Comparison of ENCODE assay signal across 8 mouse cellular contexts in the genomic region with DNA sequence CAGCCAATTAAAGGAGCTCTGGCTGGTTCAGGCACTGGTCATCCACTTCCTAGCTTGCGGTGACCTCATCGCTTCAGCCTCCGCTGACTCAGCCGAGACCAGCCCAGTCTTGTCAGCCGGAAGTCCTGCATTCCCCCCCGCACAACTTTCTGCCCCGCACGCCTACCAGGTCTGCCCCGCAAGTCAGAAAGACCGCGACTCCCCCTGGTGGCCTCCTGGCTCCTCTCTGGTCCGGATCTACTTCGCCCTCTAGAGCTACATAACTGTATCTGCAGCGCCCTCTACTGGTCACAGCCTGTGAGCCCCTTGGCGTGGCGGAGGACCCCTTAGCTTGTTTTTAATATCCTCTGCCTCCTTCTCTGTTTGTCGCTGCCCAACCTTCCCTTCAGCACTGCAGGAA. TPM values are rescaled to one million over a fixed set of nuclear protein-coding genes. Genes with fewer than 3 reads are reported as not detected.
A peak's percentile ranks its signal among the peaks of the same experiment; 100 is the strongest.
DNase-seq lines count a peak whose midpoint lies in the region; ATAC-seq lines count a peak whose summit lies in the region.

No protein-coding gene starts in this region.

- H3K4me2 ChIP-seq in hindbrain, embryonic 11.5 days (replicated peaks; ENCODE audit: low read depth, low read length), result peak overlapping the region; percentile 74

- H3K9ac ChIP-seq in hindbrain, embryonic 11.5 days (ENCODE audit: low read depth, low read length), result no peak overlapping the region

- H3K27ac ChIP-seq in hindbrain, embryonic 11.5 days (ENCODE audit: low read depth, low read length), result peak overlapping the region; percentile 59; the same call in 1 of the 2 replicates

- peak; percentile 99 for DNase-seq in Muller cell, postnatal 12 days (ENCODE audit: inconsistent ontology term)
- peak; percentile 83 for DNase-seq in cerebellum, adult 9-11 months
- peak; percentile 81 to 97 for DNase-seq in frontal cortex, adult 2 months (ENCODE audit: extremely low spot score in 1 of 2, low spot score in 1 of 2)
- DNase-seq in hindbrain, embryonic 11.5 days (ENCODE audit: low spot score), result peak; percentile 100
- peak; percentile 98 to 99 for DNase-seq in layer of hippocampus, postnatal 10 days (ENCODE audit: low spot score in 2 of 2)
- DNase-seq in lung, postnatal 10 days, result peak; percentile 99
- peak; percentile 92 for DNase-seq in ovary, postnatal 36 days (ENCODE audit: low spot score)
- peak; percentile 88 for DNase-seq in thymus, postnatal 25 days

- H3K27me3 ChIP-seq in hindbrain, embryonic 11.5 days (ENCODE audit: control insufficient read depth, insufficient read depth, low read length), result no peaks in the 10 kb centered on the region; the same call in 1 of the 2 replicates

- H3K4me3 ChIP-seq in hindbrain, embryonic 11.5 days (ENCODE audit: low read depth, low read length), result peak overlapping the region; percentile 31

- no peaks in the 10 kb centered on the region for H3K36me3 ChIP-seq in hindbrain, embryonic 11.5 days (ENCODE audit: control insufficient read depth, insufficient read depth, low read length)

- H3K4me1 ChIP-seq in hindbrain, embryonic 11.5 days (replicated peaks; ENCODE audit: control insufficient read depth, insufficient read depth, low read length), result peaks cover 32% of the 10 kb centered on the region

- no peaks in the 10 kb centered on the region for H3K9me3 ChIP-seq in hindbrain, embryonic 11.5 days (ENCODE audit: control insufficient read depth, low read length)

- peak; percentile 79 for ATAC-seq in hindbrain, embryonic 11.5 days (ENCODE audit: low FRiP score)

- 0% methylated on average over 17 of the region's 17 CpGs for WGBS in hindbrain, embryonic 11.5 days

RNA-seq across cellular contexts. Expression of a gene that starts 13.2 kb away (rescaled TPM):
- 359 and 380 TPM in 2 replicates for polyA plus RNA-seq in frontal cortex, adult 2 months (2012; rRNA removed)
- 0.21 and 0.82 TPM in 2 replicates for polyA plus RNA-seq in hindbrain, embryonic 11.5 days (2014; fragmentation: Nextera tagmentation; extraction: Ambion mirVana)
- 100 to 1,000 TPM; 350 to 399 TPM for total RNA-seq in layer of hippocampus, postnatal 10 days (2021)

RNA-seq across cellular contexts. Expression of a gene that starts 16.0 kb away (rescaled TPM):
- 4.3 and 4.8 TPM in 2 replicates for polyA plus RNA-seq in frontal cortex, adult 2 months (2012; rRNA removed)
- 71.6 and 87.9 TPM in 2 replicates for polyA plus RNA-seq in hindbrain, embryonic 11.5 days (2014; fragmentation: Nextera tagmentation; extraction: Ambion mirVana)
- total RNA-seq in layer of hippocampus, postnatal 10 days (2021), result 10 to 100 TPM; 14.7 to 18.5 TPM

RNA-seq across cellular contexts. Expression of a gene that starts 38.4 kb away (rescaled TPM):
- 9.2 and 11.0 TPM in 2 replicates for polyA plus RNA-seq in frontal cortex, adult 2 months (2012; rRNA removed)
- polyA plus RNA-seq in hindbrain, embryonic 11.5 days (2014; fragmentation: Nextera tagmentation; extraction: Ambion mirVana), result 738 and 794 TPM in 2 replicates
- 1 to 10 TPM; 2.0 to 6.4 TPM for total RNA-seq in layer of hippocampus, postnatal 10 days (2021)

RNA-seq across cellular contexts. Expression of a gene that starts 40.5 kb away (rescaled TPM):
- polyA plus RNA-seq in frontal cortex, adult 2 months (2012; rRNA removed), result 28.5 and 39.4 TPM in 2 replicates
- polyA plus RNA-seq in hindbrain, embryonic 11.5 days (2014; fragmentation: Nextera tagmentation; extraction: Ambion mirVana), result not detected in 2 replicates
- 1 to 10 TPM in 1 of 2 experiments, under 1 TPM in 1; 0.42 to 1.0 TPM for total RNA-seq in layer of hippocampus, postnatal 10 days (2021)

RNA-seq across cellular contexts. Expression of a gene that starts 56.0 kb away (rescaled TPM):
- 13.7 and 14.4 TPM in 2 replicates for polyA plus RNA-seq in frontal cortex, adult 2 months (2012; rRNA removed)
- 34.4 and 37.4 TPM in 2 replicates for polyA plus RNA-seq in hindbrain, embryonic 11.5 days (2014; fragmentation: Nextera tagmentation; extraction: Ambion mirVana)
- 10 to 100 TPM; 20.9 to 27.1 TPM for total RNA-seq in layer of hippocampus, postnatal 10 days (2021)

Comparison
In these comparisons a context has a peak if more than half of its experiments do, and no peak if none do; other contexts are left out.
1. Peak in every context shown above with its lines: DNase-seq, ATAC-seq, H3K4me3 ChIP-seq and H3K27ac ChIP-seq.
2. RNA of a gene that starts 13.2 kb away (polyA plus RNA-seq): 359 to 380 TPM in frontal cortex, adult 2 months; 0.21 to 0.82 TPM in hindbrain, embryonic 11.5 days; every median in the first group is over 100 times any median in the second.
3. RNA of a gene that starts 16.0 kb away (polyA plus RNA-seq): 71.6 to 87.9 TPM in hindbrain, embryonic 11.5 days; 4.3 to 4.8 TPM in frontal cortex, adult 2 months; every median in the first group is over 10 times any median in the second.
4. RNA of a gene that starts 38.4 kb away (polyA plus RNA-seq): 738 to 794 TPM in hindbrain, embryonic 11.5 days; 9.2 to 11.0 TPM in frontal cortex, adult 2 months; every median in the first group is over 10 times any median in the second.